Comparison of ENCODE assay signal across 8 mouse cellular contexts in genomic region chr6:120835474-120836374, GRCm38 (mm10). TPM values are rescaled to one million over a fixed set of nuclear protein-coding genes. Genes with fewer than 3 reads are reported as not detected.
A peak's percentile ranks its signal among the peaks of the same experiment; 100 is the strongest.
DNase-seq lines count a peak whose midpoint lies in the region; ATAC-seq lines count a peak whose summit lies in the region.

TSS of gene Bcl2l13 (plus strand) at chr6:120836212.

- peak; percentile 78 for ATAC-seq in common myeloid progenitor, adult 5-6 weeks (replicated peaks; ENCODE audit: low read depth, poor library complexity, severe bottlenecking)

- H3K27me3 ChIP-seq in megakaryocyte, embryonic 14.5 days (replicated peaks) = no peaks in the 10 kb centered on the region

- no peaks in the 10 kb centered on the region for H3K9me3 ChIP-seq in megakaryocyte, embryonic 14.5 days

- H3K4me1 ChIP-seq in megakaryocyte, embryonic 14.5 days = peaks cover 56% of the 10 kb centered on the region

- peak; percentile 77 for DNase-seq in WW6 (ENCODE audit: low read depth, low spot score)
- peak; percentile 97 to 98 for DNase-seq in gastrocnemius, adult 8-10 months (ENCODE audit: low spot score in 2 of 2)
- peak; percentile 60 for DNase-seq in hindlimb bud, embryonic 11.5 days (ENCODE audit: extremely low spot score, low read depth, low spot score)
- peak; percentile 86 to 98 for DNase-seq in left cerebral cortex, adult 8-10 months (ENCODE audit: low spot score in 2 of 2)
- DNase-seq in right cerebral cortex, postnatal 10 days (ENCODE audit: low spot score in 2 of 2) = peak; percentile 93 to 95
- peak; percentile 99 for DNase-seq in urinary bladder, postnatal 25 days (ENCODE audit: low spot score)

- H3K4me3 ChIP-seq in megakaryocyte, embryonic 14.5 days (replicated peaks) = peak within 1 kb of the TSS; percentile 98

- H3K36me3 ChIP-seq in megakaryocyte, embryonic 14.5 days (replicated peaks; ENCODE audit: low read length) = peaks cover 18% of the 10 kb centered on the region

RNA-seq across cellular contexts. Expression of gene Bcl2l13, which starts in this region (rescaled TPM):
- total RNA-seq in common myeloid progenitor, adult 5-6 weeks (2017) = 25.9 and 38.9 TPM in 2 replicates
- total RNA-seq in gastrocnemius, adult 8-10 months (2022) = 10 to 100 TPM; 76.1 to 93.6 (median 84.7) TPM
- total RNA-seq in left cerebral cortex, adult 8-10 months (2022) = 10 to 100 TPM; 34.1 to 53.4 (median 45.8) TPM
- polyA plus RNA-seq in megakaryocyte, embryonic 14.5 days (2012; ENCODE audit: insufficient read depth, low replicate concordance) = 15.8 and 34.6 TPM in 2 replicates

Comparison
In these comparisons a context has a peak if more than half of its experiments do, and no peak if none do; other contexts are left out.
1. Peak in every context shown above with its lines: DNase-seq, ATAC-seq and H3K4me3 ChIP-seq.